Mouse (Mus musculus) lung, adult 18-20 months (tissue): Measurements from ENCODE around the gene Zfand3.

Source experiments
- DNase-seq, 2 experiments: peaks; one replicate each; pipeline ENCODE4 v3.0.0; 2022; ENCODE audit warnings: mixed read lengths in 2 of 2

The Zfand3 gene

GRCm38 (mm10) chr17:30232698-30233097 is 228.2 kb downstream of the Zfand3 start:
- DNase-seq, result no peak

GRCm38 (mm10) chr17:30235380-30235779 is 230.8 kb downstream of the Zfand3 start:
- no peak for DNase-seq

- no peak for DNase-seq
Observed at GRCm38 (mm10) chr17:30236611-30237010, 232.1 kb downstream of the Zfand3 start.

GRCm38 (mm10) chr17:30237600-30237999 is 233.1 kb downstream of the Zfand3 start:
- peak; percentile 71 to 79 for DNase-seq

- DNase-seq, result peak; percentile 33 to 55
Observed at GRCm38 (mm10) chr17:30239458-30239857, 234.9 kb downstream of the Zfand3 start.

- DNase-seq, result no peak
Observed at GRCm38 (mm10) chr17:30240659-30241058, 236.1 kb downstream of the Zfand3 start.

- DNase-seq, result no peak
Observed at GRCm38 (mm10) chr17:30241061-30241460, 236.5 kb downstream of the Zfand3 start.

GRCm38 (mm10) chr17:30241720-30242322 is 237.3 kb downstream of the Zfand3 start:
- no peak for DNase-seq

- DNase-seq, result no peak
Observed at GRCm38 (mm10) chr17:30242647-30243046, 238.1 kb downstream of the Zfand3 start.

GRCm38 (mm10) chr17:30243540-30243939 is 239.0 kb downstream of the Zfand3 start:
- no peak for DNase-seq

- no peak for DNase-seq
Observed at GRCm38 (mm10) chr17:30244651-30245307, 240.2 kb downstream of the Zfand3 start.

GRCm38 (mm10) chr17:30245308-30245706 is 240.8 kb downstream of the Zfand3 start:
- peak; percentile 29 to 39 for DNase-seq

GRCm38 (mm10) chr17:30253028-30253427 is 248.5 kb downstream of the Zfand3 start:
- DNase-seq, result no peak

GRCm38 (mm10) chr17:30253924-30254323 is 249.4 kb downstream of the Zfand3 start:
- DNase-seq, result no peak

- DNase-seq, result no peak
Observed at GRCm38 (mm10) chr17:30255928-30256560, 251.5 kb downstream of the Zfand3 start.

GRCm38 (mm10) chr17:30258480-30258879 is 253.9 kb downstream of the Zfand3 start:
- DNase-seq, result no peak

GRCm38 (mm10) chr17:30259938-30260337 is 255.4 kb downstream of the Zfand3 start:
- DNase-seq, result no peak
